Mouse (Mus musculus): ENCODE measurements at regions not wholly inside any gene's neighbourhood (a gene's known extent, or its start where the extent isn't known, plus 50 kb on each side); places are given as distances from the start of the nearest gene placed in this dataset.

DNA sequence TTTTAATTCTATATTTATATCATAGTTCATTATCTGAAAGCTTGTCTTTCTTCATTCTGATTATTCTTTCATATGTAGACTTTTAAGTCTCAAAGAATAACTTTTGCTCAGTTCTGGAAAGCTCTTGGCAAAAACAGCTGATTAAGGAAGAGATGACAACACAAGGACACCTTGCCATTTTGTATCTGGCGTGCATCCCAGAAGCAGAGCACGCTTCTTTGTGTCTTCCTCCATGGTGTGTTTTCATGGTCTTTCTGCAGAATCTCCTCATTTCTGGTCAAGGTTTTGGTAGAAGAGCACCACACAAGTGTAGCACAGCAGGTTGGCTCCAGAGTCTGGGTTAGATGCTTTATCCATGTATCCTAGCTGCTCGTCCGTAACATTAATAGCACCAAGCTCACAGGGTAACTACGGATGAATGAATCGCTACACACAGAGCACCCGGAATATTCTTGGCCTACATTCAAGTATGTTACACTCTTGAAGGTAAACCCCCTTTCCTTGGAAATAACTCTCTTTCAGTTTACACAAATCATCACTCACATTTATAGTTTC, 148.9 kb upstream of the Ddhd1 start:
- Histone ChIP-seq H3K36me3 (ENCODE audit: control insufficient read depth, insufficient read depth, low read length, poor library complexity, severe bottlenecking) (no peaks in the 10 kb centered on the region), H3K4me3 (ENCODE audit: insufficient read depth in 1 of 2, low read depth in 1 of 2, low read length in 2 of 2, poor library complexity in 1 of 2, severe bottlenecking in 1 of 2) (no peak overlapping the region), H3K27ac (ENCODE audit: insufficient read depth, low read depth, low read length, poor library complexity, severe bottlenecking) (no peak overlapping the region), H3K4me1 (ENCODE audit: control insufficient read depth in 2 of 2, insufficient read depth in 2 of 2, low read length in 2 of 2, poor library complexity in 1 of 2) (no peaks in the 10 kb centered on the region), H3K9me3 (ENCODE audit: control insufficient read depth, insufficient read depth, low read depth, low read length) (no peaks in the 10 kb centered on the region), H3K9ac (ENCODE audit: insufficient read depth, low read depth, low read length, poor library complexity, severe bottlenecking) (no peak overlapping the region)
- DNase-seq (ENCODE audit: low read depth, low spot score) = no peak
- TF ChIP-seq CHD2 (IDR thresholded peaks at IDR 0.05; ENCODE audit: low read depth, low read length) (no peak), ZC3H11A (IDR thresholded peaks at IDR 0.05; ENCODE audit: borderline replicate concordance, low read depth, low read length) (no peak), HCFC1 (IDR thresholded peaks at IDR 0.05; ENCODE audit: borderline replicate concordance, insufficient read depth, low read length) (no peak), ZNF384 (IDR thresholded peaks at IDR 0.05; ENCODE audit: low read depth, low read length) (no peak), MAFK (IDR thresholded peaks at IDR 0.05; ENCODE audit: insufficient read depth, low read depth, low read length) (no peak)
- in situ Hi-C loops (cut with MboI; ENCODE audit: low sequenced_read_pairs in 2 of 2, unreplicated experiment in 2 of 2) = no loop called here

DNA sequence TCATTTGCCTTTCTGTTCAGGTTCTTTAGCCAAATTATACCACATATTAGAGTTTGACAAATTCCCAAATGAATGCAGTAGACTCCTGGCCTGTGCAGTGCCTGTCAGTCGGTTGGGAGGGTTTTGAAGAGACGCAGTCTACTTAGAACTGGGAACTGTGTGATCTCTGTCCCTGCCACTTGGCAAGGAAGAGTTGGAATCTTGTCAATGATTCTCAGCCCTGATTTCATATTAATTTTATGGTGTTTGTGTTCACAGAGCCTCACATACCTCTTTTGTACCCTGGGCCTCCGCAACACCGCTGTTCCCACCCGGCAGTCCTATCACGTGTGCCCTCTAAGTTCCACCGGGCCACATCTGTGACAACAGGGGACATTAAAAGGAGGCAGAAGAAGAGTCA, 149.8 kb upstream of the Ddhd1 start:
- no peak for DNase-seq (ENCODE audit: low read depth, low spot score)
- Histone ChIP-seq H3K4me1 (ENCODE audit: control insufficient read depth in 2 of 2, insufficient read depth in 2 of 2, low read length in 2 of 2, poor library complexity in 1 of 2) (no peaks in the 10 kb centered on the region), H3K9ac (ENCODE audit: insufficient read depth, low read depth, low read length, poor library complexity, severe bottlenecking) (no peak overlapping the region), H3K27ac (ENCODE audit: insufficient read depth, low read depth, low read length, poor library complexity, severe bottlenecking) (no peak overlapping the region), H3K4me3 (ENCODE audit: insufficient read depth in 1 of 2, low read depth in 1 of 2, low read length in 2 of 2, poor library complexity in 1 of 2, severe bottlenecking in 1 of 2) (no peak overlapping the region), H3K9me3 (ENCODE audit: control insufficient read depth, insufficient read depth, low read depth, low read length) (no peaks in the 10 kb centered on the region), H3K36me3 (ENCODE audit: control insufficient read depth, insufficient read depth, low read length, poor library complexity, severe bottlenecking) (no peaks in the 10 kb centered on the region)
- no peak for TF ChIP-seq ZNF384 (IDR thresholded peaks at IDR 0.05; ENCODE audit: low read depth, low read length)
- in situ Hi-C loops (cut with MboI; ENCODE audit: low sequenced_read_pairs in 2 of 2, unreplicated experiment in 2 of 2) = no loop called here

DNA sequence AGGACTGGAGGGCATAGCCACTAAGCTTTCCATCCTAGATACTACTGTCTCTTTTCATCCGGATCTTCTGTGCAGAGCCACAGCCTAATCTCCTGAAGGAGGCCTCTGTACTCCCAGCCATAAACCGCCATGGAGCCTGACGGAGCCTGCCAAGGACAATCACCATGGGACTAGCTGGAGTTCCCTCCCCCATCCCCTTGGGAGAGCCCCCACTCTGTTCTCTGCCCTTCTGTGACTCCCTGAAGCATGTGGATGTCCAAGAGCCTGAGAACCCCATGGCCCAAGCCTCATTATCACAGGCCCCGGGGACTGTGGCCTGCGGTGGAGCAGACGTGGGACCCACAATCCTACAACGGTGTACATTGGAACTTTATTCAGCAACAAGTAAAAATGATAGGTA, 151.5 kb upstream of the Ddhd1 start:
- Histone ChIP-seq H3K4me3 (ENCODE audit: insufficient read depth in 1 of 2, low read depth in 1 of 2, low read length in 2 of 2, poor library complexity in 1 of 2, severe bottlenecking in 1 of 2) (no peak overlapping the region), H3K36me3 (ENCODE audit: control insufficient read depth, insufficient read depth, low read length, poor library complexity, severe bottlenecking) (no peaks in the 10 kb centered on the region), H3K4me1 (ENCODE audit: control insufficient read depth in 2 of 2, insufficient read depth in 2 of 2, low read length in 2 of 2, poor library complexity in 1 of 2) (no peaks in the 10 kb centered on the region), H3K9ac (ENCODE audit: insufficient read depth, low read depth, low read length, poor library complexity, severe bottlenecking) (no peak overlapping the region), H3K27ac (ENCODE audit: insufficient read depth, low read depth, low read length, poor library complexity, severe bottlenecking) (no peak overlapping the region), H3K9me3 (ENCODE audit: control insufficient read depth, insufficient read depth, low read depth, low read length) (no peaks in the 10 kb centered on the region)
- no peak for TF ChIP-seq ZNF384 (IDR thresholded peaks at IDR 0.05; ENCODE audit: low read depth, low read length)
- no peak for TF ChIP-seq MAFK (IDR thresholded peaks at IDR 0.05; ENCODE audit: insufficient read depth, low read depth, low read length)
- no peak for TF ChIP-seq CHD2 (IDR thresholded peaks at IDR 0.05; ENCODE audit: low read depth, low read length)
- TF ChIP-seq HCFC1 (IDR thresholded peaks at IDR 0.05; ENCODE audit: borderline replicate concordance, insufficient read depth, low read length) = no peak
- no peak for TF ChIP-seq ZC3H11A (IDR thresholded peaks at IDR 0.05; ENCODE audit: borderline replicate concordance, low read depth, low read length)
- in situ Hi-C loops (cut with MboI; ENCODE audit: low sequenced_read_pairs in 2 of 2, unreplicated experiment in 2 of 2) = no loop called here
- DNase-seq (ENCODE audit: low read depth, low spot score) = no peak

DNA sequence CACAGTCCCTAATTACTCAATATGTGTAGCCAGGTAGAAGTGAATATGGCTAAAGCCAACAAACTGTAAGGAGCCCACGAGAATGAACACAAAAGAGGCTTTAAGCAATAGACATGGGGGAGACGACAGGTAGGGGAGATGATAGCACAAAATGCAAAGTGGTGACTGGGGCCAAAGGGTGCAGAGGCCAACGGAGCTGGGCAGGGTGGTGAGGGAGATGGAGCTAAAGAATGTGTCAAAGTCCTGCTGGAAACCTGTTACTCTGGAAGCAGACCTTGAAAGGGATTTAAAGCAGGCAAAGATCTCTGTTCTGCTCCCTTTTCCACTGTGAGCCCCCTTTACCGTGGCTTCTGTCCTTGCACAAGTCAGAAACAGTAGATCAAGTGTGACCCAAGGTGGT, 152.2 kb upstream of the Ddhd1 start:
- in situ Hi-C loops (cut with MboI; ENCODE audit: low sequenced_read_pairs in 2 of 2, unreplicated experiment in 2 of 2) = no loop called here
- no peak overlapping the region for H3K9ac ChIP-seq (ENCODE audit: insufficient read depth, low read depth, low read length, poor library complexity, severe bottlenecking)
- TF ChIP-seq MAFK (IDR thresholded peaks at IDR 0.05; ENCODE audit: insufficient read depth, low read depth, low read length) (no peak), CHD2 (IDR thresholded peaks at IDR 0.05; ENCODE audit: low read depth, low read length) (no peak), ZC3H11A (IDR thresholded peaks at IDR 0.05; ENCODE audit: borderline replicate concordance, low read depth, low read length) (no peak), HCFC1 (IDR thresholded peaks at IDR 0.05; ENCODE audit: borderline replicate concordance, insufficient read depth, low read length) (no peak), ZNF384 (IDR thresholded peaks at IDR 0.05; ENCODE audit: low read depth, low read length) (no peak)
- H3K9me3 ChIP-seq (ENCODE audit: control insufficient read depth, insufficient read depth, low read depth, low read length) = no peaks in the 10 kb centered on the region
- H3K4me1 ChIP-seq (ENCODE audit: control insufficient read depth in 2 of 2, insufficient read depth in 2 of 2, low read length in 2 of 2, poor library complexity in 1 of 2) = no peaks in the 10 kb centered on the region
- DNase-seq (ENCODE audit: low read depth, low spot score) = no peak
- H3K4me3 ChIP-seq (ENCODE audit: insufficient read depth in 1 of 2, low read depth in 1 of 2, low read length in 2 of 2, poor library complexity in 1 of 2, severe bottlenecking in 1 of 2) = no peak overlapping the region
- no peaks in the 10 kb centered on the region for H3K36me3 ChIP-seq (ENCODE audit: control insufficient read depth, insufficient read depth, low read length, poor library complexity, severe bottlenecking)
- no peak overlapping the region for H3K27ac ChIP-seq (ENCODE audit: insufficient read depth, low read depth, low read length, poor library complexity, severe bottlenecking)

DNA sequence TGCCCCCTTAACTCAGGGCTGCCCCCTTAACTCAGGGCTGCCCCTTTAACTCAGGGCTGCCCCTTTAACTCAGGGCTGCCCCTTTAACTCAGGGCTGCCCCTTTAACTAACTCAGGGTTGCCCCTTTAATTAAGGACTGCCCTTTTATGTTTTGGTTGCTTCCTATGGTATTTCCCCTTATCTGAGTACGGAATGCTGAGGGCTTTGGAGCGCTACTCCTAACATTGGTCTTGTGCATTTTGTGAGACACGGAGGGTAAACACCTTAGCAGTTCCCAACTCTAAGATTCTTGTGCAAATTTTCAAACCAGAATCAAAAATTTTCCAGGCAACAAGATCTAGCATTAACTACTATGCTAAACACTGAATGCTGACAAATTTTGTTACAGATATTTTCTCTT, 152.7 kb upstream of the Ddhd1 start:
- no peaks in the 10 kb centered on the region for H3K36me3 ChIP-seq (ENCODE audit: control insufficient read depth, insufficient read depth, low read length, poor library complexity, severe bottlenecking)
- H3K9ac ChIP-seq (ENCODE audit: insufficient read depth, low read depth, low read length, poor library complexity, severe bottlenecking) = no peak overlapping the region
- H3K9me3 ChIP-seq (ENCODE audit: control insufficient read depth, insufficient read depth, low read depth, low read length) = no peaks in the 10 kb centered on the region
- H3K4me1 ChIP-seq (ENCODE audit: control insufficient read depth in 2 of 2, insufficient read depth in 2 of 2, low read length in 2 of 2, poor library complexity in 1 of 2) = no peaks in the 10 kb centered on the region
- no peak overlapping the region for H3K27ac ChIP-seq (ENCODE audit: insufficient read depth, low read depth, low read length, poor library complexity, severe bottlenecking)
- no peak for DNase-seq (ENCODE audit: low read depth, low spot score)
- TF ChIP-seq MAFK (IDR thresholded peaks at IDR 0.05; ENCODE audit: insufficient read depth, low read depth, low read length) (no peak), HCFC1 (IDR thresholded peaks at IDR 0.05; ENCODE audit: borderline replicate concordance, insufficient read depth, low read length) (no peak), ZC3H11A (IDR thresholded peaks at IDR 0.05; ENCODE audit: borderline replicate concordance, low read depth, low read length) (no peak), ZNF384 (IDR thresholded peaks at IDR 0.05; ENCODE audit: low read depth, low read length) (no peak), CHD2 (IDR thresholded peaks at IDR 0.05; ENCODE audit: low read depth, low read length) (no peak)
- no peak overlapping the region for H3K4me3 ChIP-seq (ENCODE audit: insufficient read depth in 1 of 2, low read depth in 1 of 2, low read length in 2 of 2, poor library complexity in 1 of 2, severe bottlenecking in 1 of 2)
- in situ Hi-C loops (cut with MboI; ENCODE audit: low sequenced_read_pairs in 2 of 2, unreplicated experiment in 2 of 2) = no loop called here

Measured in ES-E14 (cell line).